Mouse (Mus musculus) erythroblast, embryonic 14.5 days (primary cell): ENCODE measurements around the gene Fcamr.

Experiments used
- GATA1 ChIP-seq: IDR thresholded peaks from 2 replicates; pipeline ENCODE4 v1.6.1; 2012; ENCODE audit warnings: low read length, inconsistent platforms, mixed read lengths
- TAL1 ChIP-seq: IDR thresholded peaks from 3 replicates; pipeline ENCODE4 v1.6.1; 2012; ENCODE audit warnings: low read length, inconsistent platforms, mixed read lengths

GRCm38 (mm10) chr1:130775234-130775633, 25.5 kb upstream of the Fcamr start:
- TF ChIP-seq GATA1 (no peak), TAL1 (no peak)
